Mouse (Mus musculus) spleen, postnatal 36 days (tissue): ENCODE measurements around the gene Lpar2.

Experiments
- DNase-seq, 2 experiments: peaks; one replicate each; pipeline ENCODE4 v3.0.0; 2022; ENCODE audit warnings: low spot score in 2 of 2, mixed read lengths in 1 of 2

The Lpar2 gene

GRCm38 (mm10) chr8:69867696-69868326 lies 45.6 kb downstream of the Lpar2 start:
- DNase-seq, result no peak

- DNase-seq, result no peak
These were observed 48.0 kb downstream of the Lpar2 start for GRCm38 (mm10) chr8:69870003-69870765.

DNA sequence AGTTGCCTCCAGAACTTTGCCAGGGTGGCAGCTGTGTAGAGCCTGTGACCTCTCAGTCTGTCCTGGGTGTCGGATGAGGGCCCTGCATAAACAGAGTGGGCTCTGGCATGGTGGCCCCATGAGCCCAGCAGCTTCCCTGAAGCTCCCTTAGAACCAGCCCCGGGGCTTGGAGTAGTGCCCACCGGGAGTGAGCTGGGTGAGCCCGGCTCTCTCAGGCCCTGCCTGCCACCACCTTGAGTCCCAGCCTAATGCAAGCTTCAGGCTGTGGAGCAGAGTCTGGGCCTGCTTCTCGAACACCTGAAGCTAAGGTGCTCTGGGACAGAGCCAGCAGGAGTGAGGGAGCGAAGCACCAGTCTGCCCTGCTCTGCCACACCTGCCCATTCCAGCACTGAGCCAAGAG lies 48.7 kb downstream of the Lpar2 start:
- DNase-seq, result no peak

DNA sequence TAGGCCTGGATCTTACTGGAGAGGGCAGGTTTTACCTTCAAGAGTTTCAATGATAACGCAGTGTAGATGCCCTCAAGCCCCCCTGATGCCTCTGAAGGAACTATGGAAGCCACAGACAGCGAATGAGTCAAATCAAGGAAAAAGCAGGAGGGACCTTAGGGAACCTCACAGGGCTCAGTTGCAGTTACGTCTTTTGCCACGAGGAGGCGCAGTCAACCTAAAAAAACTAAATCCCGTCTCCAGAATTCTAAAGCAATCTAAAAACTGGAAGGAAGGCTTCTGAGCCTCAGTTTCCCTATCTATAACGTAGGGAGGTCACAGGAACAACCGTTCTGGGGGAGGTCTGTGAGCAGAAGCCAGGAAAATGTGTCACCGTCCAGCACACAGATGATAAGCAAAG lies 51.9 kb downstream of the Lpar2 start:
- DNase-seq, result peak; percentile 23 to 27

- DNase-seq, result no peak
These were observed 52.4 kb downstream of the Lpar2 start for GRCm38 (mm10) chr8:69874654-69875053.

GRCm38 (mm10) chr8:69876097-69876496 lies 53.9 kb downstream of the Lpar2 start:
- no peak for DNase-seq

DNA sequence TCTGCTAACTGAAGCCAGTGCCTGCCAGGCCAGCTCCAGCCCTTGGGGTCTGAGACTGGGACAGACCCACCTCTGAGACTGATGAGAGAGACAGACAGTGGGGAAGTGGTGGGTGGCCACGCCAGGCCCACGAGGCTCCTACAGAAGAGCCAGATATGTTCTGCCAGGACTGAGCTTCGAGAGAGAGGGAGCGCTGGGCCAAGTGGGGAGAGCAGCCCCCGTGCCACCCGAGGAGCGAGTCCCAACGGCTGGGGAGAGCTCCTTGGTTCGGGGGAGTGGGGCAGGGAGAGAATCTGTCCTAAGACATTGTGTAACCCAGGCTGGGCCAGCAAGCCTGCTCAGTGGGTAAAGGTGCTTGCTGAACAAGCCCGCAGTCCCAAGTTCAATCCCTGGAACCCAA lies 54.7 kb downstream of the Lpar2 start:
- DNase-seq, result no peak

DNA sequence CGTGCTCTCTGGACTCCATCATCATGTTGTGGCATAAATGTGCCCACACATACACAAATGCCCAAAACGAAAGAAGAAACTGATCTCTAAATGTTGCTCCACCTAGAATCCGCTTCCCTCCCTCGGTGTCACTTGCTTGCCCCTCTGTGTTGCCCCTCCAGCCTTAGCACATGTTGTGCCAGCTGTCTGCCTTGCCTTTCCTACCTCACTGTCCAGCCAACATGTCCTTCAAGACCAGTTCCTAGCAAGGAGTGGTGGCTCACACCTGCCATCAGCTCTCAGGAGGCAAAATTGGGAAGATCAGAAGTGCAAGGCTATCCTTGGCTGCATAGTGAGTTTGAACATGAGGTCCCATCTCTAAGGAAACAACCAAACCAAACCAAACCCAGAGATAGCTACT lies 55.2 kb downstream of the Lpar2 start:
- DNase-seq, result no peak

- no peak for DNase-seq
These were observed 55.8 kb downstream of the Lpar2 start for GRCm38 (mm10) chr8:69877992-69878391.

DNA sequence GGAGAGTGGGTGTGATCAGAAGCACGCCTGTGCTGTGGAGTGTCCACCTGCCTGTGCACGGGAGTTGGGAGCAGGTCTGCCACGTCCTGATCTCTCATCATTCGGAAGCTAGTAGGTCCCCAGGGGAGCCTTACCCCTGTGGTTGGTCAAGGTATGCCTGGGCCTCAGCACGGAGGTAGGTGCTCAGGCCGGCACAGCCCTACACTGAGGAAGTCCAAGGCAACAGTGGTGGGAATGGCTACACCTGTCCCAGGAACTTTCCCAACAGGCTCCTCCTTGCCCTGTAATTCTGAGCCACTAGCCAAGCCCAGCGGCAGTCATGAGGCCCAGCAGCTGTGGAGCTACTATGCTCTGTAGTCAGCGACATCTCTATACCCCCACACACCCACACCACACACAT lies 57.4 kb downstream of the Lpar2 start:
- no peak for DNase-seq
